Mouse (Mus musculus) neural tube, embryonic 14.5 days (tissue): ENCODE data around the gene Uqcr11. TPM values are rescaled to one million over a fixed set of nuclear protein-coding genes. Genes with fewer than 3 reads are reported as not detected.
A peak's percentile ranks its signal among the peaks of the same experiment; 100 is the strongest.

Experiments used
- ATAC-seq: fragments of 200-750 bp; cut with Nextera tagmentation; 2 replicates; pipeline ENCODE4 v1.8.0; 2017; ENCODE audit warnings: low read depth, mild to moderate bottlenecking, moderate TSS enrichment, moderate library complexity
- H3K27ac ChIP-seq: fragments of 300-500 bp; sonication (generic); 2 replicates; pipeline ENCODE4 v1.5.1; 2014; ENCODE audit warnings: low read depth, mild to moderate bottlenecking, control low read depth, low read length, moderate library complexity, mixed read lengths
- H3K27me3 ChIP-seq: fragments of 300-500 bp; sonication (generic); 2 replicates; pipeline ENCODE4 v1.6.1; 2014; ENCODE audit warnings: low read length; ENCODE audit not compliant: control insufficient read depth, insufficient read depth
- H3K36me3 ChIP-seq: fragments of 300-500 bp; sonication (generic); 2 replicates; pipeline ENCODE4 v1.6.1; 2014; ENCODE audit warnings: low read length, mixed read lengths; ENCODE audit not compliant: control insufficient read depth, insufficient read depth
- H3K4me1 ChIP-seq: fragments of 300-500 bp; sonication (generic); 2 replicates; pipeline ENCODE4 v1.6.1; 2014; ENCODE audit warnings: low read length; ENCODE audit not compliant: control insufficient read depth, insufficient read depth
- H3K4me2 ChIP-seq: fragments of 300-500 bp; sonication (generic); 2 replicates; pipeline ENCODE4 v1.6.1; 2014; ENCODE audit warnings: mild to moderate bottlenecking, low read depth, low read length, control low read depth
- H3K4me3 ChIP-seq: fragments of 300-500 bp; sonication (generic); 2 replicates; pipeline ENCODE4 v1.5.1; 2014; ENCODE audit warnings: low read depth, low read length, control low read depth, mixed read lengths
- H3K9ac ChIP-seq: fragments of 300-500 bp; sonication (generic); replicated peaks from 2 replicates; pipeline ENCODE4 v1.6.1; 2014; ENCODE audit warnings: low read depth, mild to moderate bottlenecking, control low read depth, low read length, mixed read lengths
- H3K9me3 ChIP-seq: fragments of 300-500 bp; sonication (generic); 2 replicates; pipeline ENCODE4 v1.6.1; 2016; ENCODE audit warnings: low read length; ENCODE audit not compliant: control insufficient read depth
- WGBS: fragments of 180-500 bp; shearing (Covaris S2); extraction: QIAGEN DNeasy Blood & Tissue Kit; methylation state at CpG from one replicate; pipeline ENCODE4 v1.1.7; 2014; 5-methylcytosine and 5-hydroxymethylcytosine counted together
- polyA plus RNA-seq: library from polyadenylated mRNA; unstranded; fragments of >200 nt; fragmentation: Nextera tagmentation; extraction: Ambion mirVana; gene quantifications from 2 replicates; pipeline ENCODE4 v1.2.1, GENCODE M21; 2014

Uqcr11 gene
- polyA plus RNA-seq, 1 experiment from 2014 or later = 791 TPM

DNA sequence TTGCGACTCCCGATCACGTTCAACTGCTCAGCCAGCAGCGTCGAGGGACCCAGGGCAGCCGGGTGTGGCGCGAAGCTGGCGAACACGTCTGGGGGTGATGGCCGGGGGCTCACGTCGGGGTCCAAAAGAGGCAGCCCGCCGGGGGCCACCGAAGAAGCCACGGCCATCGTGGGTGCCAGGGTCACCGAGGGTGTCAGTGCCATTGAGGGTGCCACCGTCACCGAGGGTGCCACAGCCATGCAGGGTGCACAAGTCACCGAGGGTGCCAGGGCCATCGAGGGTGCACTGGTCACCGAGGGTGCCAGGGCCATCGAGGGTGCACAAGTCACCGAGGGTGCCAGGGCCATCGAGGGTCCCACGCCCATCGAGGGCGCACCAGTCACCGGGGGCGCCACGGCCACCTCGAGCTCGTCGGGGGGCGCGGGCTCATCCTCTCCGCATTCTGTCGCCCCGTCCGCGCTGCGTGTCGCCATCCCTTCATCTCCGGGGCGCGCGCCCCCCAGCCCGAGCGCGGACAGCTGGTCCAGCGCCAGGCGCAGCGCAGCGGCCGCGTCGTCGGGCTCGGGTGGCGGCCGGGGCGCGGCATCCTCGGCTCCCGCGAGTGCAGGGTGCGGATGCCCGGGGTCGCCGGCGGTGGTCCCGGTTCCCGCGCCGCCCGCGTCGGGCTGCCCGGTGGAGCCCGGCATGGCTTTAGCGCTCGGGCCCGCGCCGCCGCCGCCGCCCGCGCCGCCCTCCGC is 19.7 kb downstream of the Uqcr11 start:
- H3K9ac ChIP-seq = peak overlapping the region; percentile 100
- peaks cover 36% of the 10 kb centered on the region for H3K36me3 ChIP-seq
- H3K9me3 ChIP-seq = no peaks in the 10 kb centered on the region
- peak overlapping the region; percentile 93 for H3K4me3 ChIP-seq
- under 1% methylated on average over 69 of the region's 94 CpGs for WGBS
- peak overlapping the region; percentile 99 for H3K4me2 ChIP-seq
- peak overlapping the region; percentile 97 for H3K27ac ChIP-seq
- peaks cover 29% of the 10 kb centered on the region for H3K4me1 ChIP-seq
- H3K27me3 ChIP-seq = peaks cover 2% of the 10 kb centered on the region; the same call in 1 of the 2 replicates
- 0 out of 2 replicates have a peak, but pooled peaks have one; percentile 2 for ATAC-seq

- Histone ChIP-seq H3K27me3 (peaks cover 2% of the 10 kb centered on the region; the same call in 1 of the 2 replicates), H3K36me3 (peaks cover 36% of the 10 kb centered on the region)
- peak; percentile 68 for ATAC-seq
Observed at GRCm38 (mm10) chr10:80385811-80386734, 20.6 kb downstream of the Uqcr11 start.

DNA sequence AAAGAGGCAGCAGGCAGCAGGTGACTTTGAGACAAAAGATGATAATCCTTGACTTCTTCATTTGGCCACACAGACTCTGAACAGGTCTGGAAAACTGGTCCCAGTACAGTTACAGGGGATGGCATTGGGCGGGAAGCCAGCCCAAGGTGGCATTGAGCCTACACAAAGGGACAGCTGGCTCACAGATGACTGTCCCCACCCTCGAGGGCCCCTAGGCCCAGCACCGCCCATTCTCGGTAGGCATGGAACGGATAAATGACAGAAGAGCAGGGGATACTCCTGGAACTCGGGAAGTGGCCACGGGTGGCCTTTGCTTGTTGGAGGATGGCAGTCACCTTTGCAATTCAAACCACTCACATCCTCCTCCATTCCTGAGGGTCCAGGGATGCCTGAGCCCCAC is 21.3 kb downstream of the Uqcr11 start:
- Histone ChIP-seq H3K36me3 (peaks cover 37% of the 10 kb centered on the region), H3K27ac (peak overlapping the region; percentile 97), H3K4me2 (peak overlapping the region; percentile 99), H3K4me1 (peaks cover 33% of the 10 kb centered on the region), H3K9me3 (no peaks in the 10 kb centered on the region), H3K9ac (peak overlapping the region; percentile 100), H3K27me3 (peaks cover 2% of the 10 kb centered on the region; the same call in 1 of the 2 replicates), H3K4me3 (peak overlapping the region; percentile 93)
- ATAC-seq = no peak
- 6% methylated on average over 7 of the region's 7 CpGs for WGBS

More at GRCm38 (mm10) chr10:80385811-80386734, 20.6 kb downstream of the Uqcr11 start:
- Histone ChIP-seq H3K27ac (peak overlapping the region; percentile 97), H3K4me3 (peak overlapping the region; percentile 93), H3K9me3 (no peaks in the 10 kb centered on the region), H3K4me1 (peaks cover 31% of the 10 kb centered on the region), H3K9ac (peak overlapping the region; percentile 100), H3K4me2 (peak overlapping the region; percentile 99)
- under 1% methylated on average over 34 of the region's 34 CpGs for WGBS

GRCm38 (mm10) chr10:80384709-80385108 is 21.9 kb downstream of the Uqcr11 start:
- Histone ChIP-seq H3K4me3 (peak overlapping the region; percentile 93), H3K4me1 (peaks cover 33% of the 10 kb centered on the region), H3K4me2 (peak overlapping the region; percentile 99), H3K9ac (peak overlapping the region; percentile 100), H3K27me3 (peaks cover 2% of the 10 kb centered on the region; the same call in 1 of the 2 replicates), H3K27ac (peak overlapping the region; percentile 97), H3K36me3 (peaks cover 42% of the 10 kb centered on the region), H3K9me3 (no peaks in the 10 kb centered on the region)
- 54% methylated on average over 7 of the region's 7 CpGs for WGBS
- ATAC-seq = no peak

DNA sequence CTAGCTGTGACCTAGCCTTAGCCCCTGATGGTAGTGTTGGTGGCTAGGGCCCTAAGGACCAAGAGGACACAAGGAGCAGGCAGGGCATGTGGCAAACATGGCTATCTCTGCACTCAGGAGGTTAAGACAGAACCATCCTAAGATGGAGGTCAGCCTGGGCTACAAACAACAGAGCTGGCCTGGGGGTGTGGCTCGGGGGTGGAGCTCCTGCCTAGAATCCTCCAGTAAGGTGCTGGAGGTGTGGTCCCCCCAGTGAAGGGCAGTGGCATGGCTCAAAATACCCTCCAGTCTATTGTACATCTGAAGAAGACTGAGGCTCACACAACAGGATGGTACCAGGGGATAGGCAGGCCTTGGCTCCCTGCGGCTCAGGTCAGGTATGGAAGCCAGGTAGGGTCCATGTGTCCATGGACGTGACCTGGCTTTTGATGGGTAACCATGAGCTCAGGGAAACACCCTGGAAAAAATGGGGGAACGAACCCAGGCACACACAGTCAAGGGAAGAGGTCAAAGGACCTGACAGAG is 22.5 kb downstream of the Uqcr11 start:
- H3K4me1 ChIP-seq = peaks cover 33% of the 10 kb centered on the region
- H3K27ac ChIP-seq = no peak overlapping the region
- no peaks in the 10 kb centered on the region for H3K9me3 ChIP-seq
- H3K36me3 ChIP-seq = peaks cover 47% of the 10 kb centered on the region
- no peak for ATAC-seq
- H3K27me3 ChIP-seq = peaks cover 2% of the 10 kb centered on the region; the same call in 1 of the 2 replicates
- H3K4me2 ChIP-seq = peak overlapping the region; percentile 99
- peak overlapping the region; percentile 93 for H3K4me3 ChIP-seq
- 89% methylated on average over 4 of the region's 4 CpGs for WGBS
- peak overlapping the region; percentile 100 for H3K9ac ChIP-seq

DNA sequence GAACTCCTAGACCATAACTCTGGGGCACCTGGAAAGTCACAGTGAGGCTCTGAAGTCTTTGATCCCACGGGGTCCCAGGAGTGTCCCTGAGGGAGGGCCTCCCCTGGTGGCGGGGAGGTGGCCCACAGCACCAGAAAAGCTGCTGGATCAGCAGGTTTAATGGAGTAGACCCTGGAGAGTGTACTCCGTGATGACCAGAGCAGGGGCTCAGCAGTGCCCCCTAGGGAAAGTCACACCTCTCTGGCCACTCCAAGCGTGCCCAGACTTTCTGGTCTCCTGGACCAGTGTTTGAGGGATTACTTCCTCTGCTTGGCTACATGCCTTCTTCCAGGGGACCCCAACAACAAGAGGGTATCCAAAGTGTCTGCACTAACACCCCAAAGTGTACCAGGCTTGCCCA is 23.2 kb downstream of the Uqcr11 start:
- no peak overlapping the region for H3K27ac ChIP-seq
- H3K4me2 ChIP-seq = peak overlapping the region; percentile 99

GRCm38 (mm10) chr10:80382641-80383365 is 23.8 kb downstream of the Uqcr11 start:
- Histone ChIP-seq H3K36me3 (peaks cover 48% of the 10 kb centered on the region), H3K27ac (no peak overlapping the region), H3K4me3 (no peak overlapping the region; the same call in 1 of the 2 replicates), H3K9ac (peak overlapping the region; percentile 100), H3K4me1 (peaks cover 25% of the 10 kb centered on the region), H3K9me3 (no peaks in the 10 kb centered on the region), H3K27me3 (peaks cover 2% of the 10 kb centered on the region; the same call in 1 of the 2 replicates), H3K4me2 (peak overlapping the region; percentile 99)
- WGBS = 85% methylated on average over 7 of the region's 7 CpGs
- no peak for ATAC-seq

More for the DNA sequence above, 23.2 kb downstream of the Uqcr11 start:
- ATAC-seq = no peak
- Histone ChIP-seq H3K4me3 (peak overlapping the region; percentile 93; the same call in 1 of the 2 replicates), H3K36me3 (peaks cover 48% of the 10 kb centered on the region), H3K4me1 (peaks cover 31% of the 10 kb centered on the region), H3K27me3 (peaks cover 2% of the 10 kb centered on the region; the same call in 1 of the 2 replicates), H3K9me3 (no peaks in the 10 kb centered on the region), H3K9ac (peak overlapping the region; percentile 100)
- WGBS = 58% methylated on average over 4 of the region's 4 CpGs

GRCm38 (mm10) chr10:80377716-80378115 is 28.9 kb downstream of the Uqcr11 start:
- peaks cover 33% of the 10 kb centered on the region for H3K36me3 ChIP-seq
- WGBS = 51% methylated on average over 10 of the region's 10 CpGs
- no peak overlapping the region for H3K4me3 ChIP-seq
- 0 out of 2 replicates have a peak, but pooled peaks cover 4% of the 10 kb centered on the region for H3K4me1 ChIP-seq
- no peak overlapping the region for H3K27ac ChIP-seq
- H3K9me3 ChIP-seq = no peaks in the 10 kb centered on the region
- ATAC-seq = no peak
- H3K27me3 ChIP-seq = no peaks in the 10 kb centered on the region
- no peak overlapping the region for H3K9ac ChIP-seq
- no peak overlapping the region for H3K4me2 ChIP-seq
